Mouse (Mus musculus) midbrain, embryonic 12.5 days (tissue): ENCODE results near the gene A630076J17Rik. TPM values are rescaled to one million over a fixed set of nuclear protein-coding genes. Genes with fewer than 3 reads are reported as not detected.
A peak's percentile ranks its signal among the peaks of the same experiment; 100 is the strongest.

Experiments
- ATAC-seq: fragments of 200-750 bp; cut with Nextera tagmentation; 2 replicates; pipeline ENCODE4 v1.8.0; 2017; ENCODE audit warnings: low read depth, moderate TSS enrichment, moderate library complexity; ENCODE audit not compliant: low FRiP score
- H3K27ac ChIP-seq: fragments of 300-500 bp; sonication (generic); replicated peaks from 2 replicates; pipeline ENCODE4 v1.5.1; 2016; ENCODE audit warnings: mild to moderate bottlenecking
- H3K27me3 ChIP-seq: fragments of 300-500 bp; sonication (generic); 2 replicates; pipeline ENCODE4 v1.6.1; 2016; ENCODE audit warnings: mild to moderate bottlenecking
- H3K36me3 ChIP-seq: fragments of 300-500 bp; sonication (generic); 2 replicates; pipeline ENCODE4 v1.6.1; 2016
- H3K4me1 ChIP-seq: fragments of 300-500 bp; sonication (generic); 2 replicates; pipeline ENCODE4 v1.6.1; 2016
- H3K4me2 ChIP-seq: fragments of 300-500 bp; sonication (generic); replicated peaks from 2 replicates; pipeline ENCODE4 v1.6.1; 2016; ENCODE audit warnings: mild to moderate bottlenecking, moderate library complexity
- H3K4me3 ChIP-seq: fragments of 300-500 bp; sonication (generic); 2 replicates; pipeline ENCODE4 v1.5.1; 2016; ENCODE audit warnings: mild to moderate bottlenecking
- H3K9ac ChIP-seq: fragments of 300-500 bp; sonication (generic); replicated peaks from 2 replicates; pipeline ENCODE4 v1.6.1; 2016; ENCODE audit warnings: mild to moderate bottlenecking, moderate library complexity
- H3K9me3 ChIP-seq: fragments of 300-500 bp; sonication (generic); 2 replicates; pipeline ENCODE4 v1.6.1; 2016; ENCODE audit warnings: mild to moderate bottlenecking
- WGBS: fragments of 180-500 bp; shearing (Covaris S2); methylation state at CpG from one replicate; pipeline ENCODE4 v1.1.7; 2016; 5-methylcytosine and 5-hydroxymethylcytosine counted together
- polyA plus RNA-seq: library from polyadenylated mRNA; unstranded; fragments of >200 nt; fragmentation: Nextera tagmentation; extraction: Ambion mirVana; gene quantifications from 2 replicates; pipeline ENCODE4 v1.2.1, GENCODE M21; 2016

A630076J17Rik gene
- polyA plus RNA-seq, 1 experiment from 2014 or later = not detected

GRCm38 (mm10) chr3:107231202-107231601, 788 bp downstream of the A630076J17Rik start:
- H3K4me1 ChIP-seq = no peaks in the 10 kb centered on the region
- no peaks in the 10 kb centered on the region for H3K36me3 ChIP-seq
- no peak for ATAC-seq
- no peak overlapping the region for H3K4me3 ChIP-seq
- peaks cover 5% of the 10 kb centered on the region; the same call in 1 of the 2 replicates for H3K27me3 ChIP-seq
- H3K27ac ChIP-seq = no peak overlapping the region
- H3K9me3 ChIP-seq = no peaks in the 10 kb centered on the region
- 68% methylated on average over 4 of the region's 4 CpGs for WGBS
- H3K9ac ChIP-seq = no peak overlapping the region
- no peak overlapping the region for H3K4me2 ChIP-seq

GRCm38 (mm10) chr3:107233351-107233813, 3.0 kb downstream of the A630076J17Rik start:
- ATAC-seq = peak; percentile 57; the same call in 1 of the 2 replicates
- Histone ChIP-seq H3K4me2 (0 out of 2 replicates have a peak overlapping the region, but pooled peaks have one; percentile 24), H3K9ac (0 out of 2 replicates have a peak overlapping the region, but pooled peaks have one; percentile 15), H3K36me3 (no peaks in the 10 kb centered on the region), H3K27ac (no peak overlapping the region), H3K27me3 (peaks cover 5% of the 10 kb centered on the region; the same call in 1 of the 2 replicates), H3K9me3 (no peaks in the 10 kb centered on the region), H3K4me1 (no peaks in the 10 kb centered on the region), H3K4me3 (no peak overlapping the region)
- WGBS = 4% methylated on average over 11 of the region's 11 CpGs

- Histone ChIP-seq H3K4me2 (no peak overlapping the region), H3K9me3 (no peaks in the 10 kb centered on the region), H3K4me3 (no peak overlapping the region), H3K9ac (no peak overlapping the region), H3K4me1 (no peaks in the 10 kb centered on the region), H3K27ac (no peak overlapping the region), H3K27me3 (peaks cover 5% of the 10 kb centered on the region; the same call in 1 of the 2 replicates), H3K36me3 (no peaks in the 10 kb centered on the region)
- no peak; the same call in 1 of the 2 replicates for ATAC-seq
- 24% methylated on average over 2 of the region's 2 CpGs for whole genome bisulfite sequencing
Observed at GRCm38 (mm10) chr3:107233945-107234344, 3.5 kb downstream of the A630076J17Rik start.

- H3K9me3 ChIP-seq = no peaks in the 10 kb centered on the region
- no peak overlapping the region for H3K4me2 ChIP-seq
- H3K4me1 ChIP-seq = peaks cover 9% of the 10 kb centered on the region; the same call in 1 of the 2 replicates
- ATAC-seq = no peak
- H3K9ac ChIP-seq = no peak overlapping the region
- no peaks in the 10 kb centered on the region for H3K36me3 ChIP-seq
- WGBS = 52% methylated on average over 2 of the region's 2 CpGs
- H3K27me3 ChIP-seq = peaks cover 6% of the 10 kb centered on the region
- H3K4me3 ChIP-seq = no peak overlapping the region
- no peak overlapping the region for H3K27ac ChIP-seq
Observed at GRCm38 (mm10) chr3:107238051-107238450, 7.6 kb downstream of the A630076J17Rik start.

DNA sequence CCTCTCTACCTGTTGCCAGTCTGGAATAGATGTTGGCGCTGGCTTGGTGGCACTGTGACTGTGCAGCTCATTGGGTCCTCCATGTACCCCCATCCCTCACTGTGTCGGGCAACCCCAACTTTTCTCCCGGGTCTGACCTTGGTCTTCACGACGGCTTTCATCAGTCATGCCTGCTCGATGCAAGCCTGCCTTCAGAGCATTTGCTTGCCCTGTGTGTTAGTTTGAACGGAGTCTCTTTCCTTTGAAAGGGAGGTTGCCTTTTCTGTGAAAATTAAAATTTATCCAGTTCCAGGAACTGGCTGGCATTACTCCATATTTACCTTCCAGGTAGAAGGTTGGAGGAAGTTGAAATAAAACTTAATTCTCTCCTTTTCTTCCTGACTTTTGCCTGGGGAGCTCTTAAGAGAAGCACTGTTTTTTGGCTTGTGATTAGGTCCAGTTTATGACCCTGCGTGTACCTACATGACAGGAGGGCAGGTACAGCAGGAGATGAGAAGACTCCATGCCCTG, 8.1 kb downstream of the A630076J17Rik start:
- H3K4me2 ChIP-seq = no peak overlapping the region
- H3K9me3 ChIP-seq = no peaks in the 10 kb centered on the region
- peaks cover 5% of the 10 kb centered on the region; the same call in 1 of the 2 replicates for H3K27me3 ChIP-seq
- peaks cover 9% of the 10 kb centered on the region; the same call in 1 of the 2 replicates for H3K4me1 ChIP-seq
- WGBS = 88% methylated on average over 8 of the region's 8 CpGs
- no peaks in the 10 kb centered on the region for H3K36me3 ChIP-seq
- no peak overlapping the region for H3K4me3 ChIP-seq
- H3K9ac ChIP-seq = no peak overlapping the region
- no peak overlapping the region for H3K27ac ChIP-seq
- no peak for ATAC-seq

GRCm38 (mm10) chr3:107239607-107240006, 9.2 kb downstream of the A630076J17Rik start, which contains the start of gene Prok1:
Gene Prok1 (minus strand): TSS chr3:107239707.
- H3K36me3 ChIP-seq = no peaks in the 10 kb centered on the region
- ATAC-seq = no peak
- H3K4me1 ChIP-seq = peaks cover 9% of the 10 kb centered on the region; the same call in 1 of the 2 replicates
- 85% methylated on average over 9 of the region's 9 CpGs for WGBS
- no peak within 1 kb of the TSS for H3K27ac ChIP-seq
- H3K4me3 ChIP-seq = no peak within 1 kb of the TSS
- no peaks in the 10 kb centered on the region for H3K9me3 ChIP-seq
- H3K9ac ChIP-seq = no peak within 1 kb of the TSS
- peaks cover 5% of the 10 kb centered on the region; the same call in 1 of the 2 replicates for H3K27me3 ChIP-seq
- H3K4me2 ChIP-seq = no peak within 1 kb of the TSS

DNA sequence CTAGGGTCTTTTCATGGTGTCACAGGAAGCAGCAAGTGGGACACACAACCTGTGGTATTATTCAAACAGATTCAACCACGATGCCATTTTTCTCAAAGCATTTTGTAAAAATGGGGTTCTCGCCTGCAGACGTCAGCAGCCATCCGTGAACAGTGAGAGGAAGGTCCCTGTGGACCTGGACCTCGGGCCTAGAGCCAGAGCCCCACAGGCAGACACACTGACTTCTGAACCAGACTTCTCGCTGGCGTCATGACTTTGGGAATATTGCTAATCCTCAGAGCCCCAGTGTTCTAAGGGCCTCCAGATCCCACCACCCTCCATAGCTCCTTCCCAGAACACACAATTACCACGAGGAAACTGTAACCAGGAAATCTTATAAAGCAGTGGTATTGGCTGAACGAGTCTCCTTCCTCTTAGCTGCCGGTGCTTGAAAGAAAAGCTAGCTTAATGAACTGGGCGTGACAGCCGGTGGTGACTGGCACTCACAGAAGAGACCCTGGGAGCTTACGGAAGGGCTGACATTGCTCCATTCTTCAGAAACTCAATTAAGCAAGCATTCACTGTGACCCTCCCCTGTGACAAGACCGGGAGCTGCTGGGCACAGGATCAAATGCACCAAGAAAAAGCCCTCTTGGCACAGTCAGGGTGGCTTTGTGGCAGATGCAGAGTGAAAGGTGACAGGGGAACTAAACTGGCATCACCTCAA, 11.1 kb downstream of the A630076J17Rik start:
- H3K4me1 ChIP-seq = peaks cover 9% of the 10 kb centered on the region; the same call in 1 of the 2 replicates
- no peak overlapping the region for H3K4me3 ChIP-seq
- no peak for ATAC-seq
- 35% methylated on average over 14 of the region's 14 CpGs for WGBS
- no peaks in the 10 kb centered on the region for H3K9me3 ChIP-seq
- no peak overlapping the region for H3K27ac ChIP-seq
- H3K36me3 ChIP-seq = no peaks in the 10 kb centered on the region
- peaks cover 5% of the 10 kb centered on the region; the same call in 1 of the 2 replicates for H3K27me3 ChIP-seq
- no peak overlapping the region for H3K9ac ChIP-seq
- no peak overlapping the region for H3K4me2 ChIP-seq

DNA sequence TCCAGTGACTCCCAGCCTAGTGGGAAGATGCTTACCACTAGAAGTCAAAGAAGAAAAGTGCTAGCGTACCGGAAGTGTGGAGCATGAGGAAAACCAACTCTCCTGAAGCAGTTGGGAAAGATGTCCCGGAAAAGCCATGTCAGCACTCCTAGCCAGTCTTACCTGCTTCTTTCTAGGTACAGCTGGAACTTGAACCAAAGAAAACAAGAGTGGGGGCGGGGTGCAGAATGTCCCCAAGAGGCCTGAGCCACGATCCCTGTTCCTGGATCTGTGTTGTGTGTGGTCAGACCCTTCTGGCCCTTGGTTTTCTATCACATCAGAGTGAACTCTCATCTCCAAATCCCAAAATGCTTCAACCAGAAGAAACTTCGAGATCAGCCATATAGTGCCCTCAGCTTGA, 16.5 kb downstream of the A630076J17Rik start:
- no peaks in the 10 kb centered on the region for H3K9me3 ChIP-seq
- ATAC-seq = no peak
- WGBS = 79% methylated on average over 6 of the region's 6 CpGs

DNA sequence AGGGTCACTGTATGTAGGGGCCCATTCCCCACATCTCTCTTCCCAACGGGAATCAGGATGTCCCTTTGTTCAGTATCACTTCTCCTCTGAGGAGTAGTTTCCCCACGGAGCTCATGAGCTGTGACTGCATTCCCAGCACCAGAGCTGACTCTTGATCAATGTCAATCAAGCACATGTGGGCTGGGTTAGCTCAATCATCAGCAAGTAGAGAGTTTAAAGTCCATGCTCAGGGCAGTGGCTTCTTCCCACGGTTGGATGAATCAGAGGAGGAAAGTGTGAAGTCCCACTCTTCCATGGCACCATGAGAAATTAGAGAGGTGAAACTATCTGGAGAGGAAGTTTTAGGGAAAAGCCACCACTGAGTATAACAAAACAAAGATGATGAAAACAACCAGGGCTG, 18.6 kb downstream of the A630076J17Rik start:
- ATAC-seq = no peak
- WGBS = 68% methylated on average over 3 of the region's 3 CpGs
- Histone ChIP-seq H3K36me3 (no peaks in the 10 kb centered on the region), H3K27ac (no peak overlapping the region), H3K9me3 (no peaks in the 10 kb centered on the region), H3K4me1 (0 out of 2 replicates have a peak, but pooled peaks cover 6% of the 10 kb centered on the region), H3K27me3 (no peaks in the 10 kb centered on the region), H3K9ac (no peak overlapping the region), H3K4me3 (no peak overlapping the region), H3K4me2 (no peak overlapping the region)

More for the DNA sequence above, 16.5 kb downstream of the A630076J17Rik start:
- Histone ChIP-seq H3K4me2 (no peak overlapping the region), H3K27me3 (no peaks in the 10 kb centered on the region), H3K36me3 (no peaks in the 10 kb centered on the region), H3K9ac (no peak overlapping the region), H3K4me1 (peaks cover 6% of the 10 kb centered on the region; the same call in 1 of the 2 replicates), H3K4me3 (no peak overlapping the region), H3K27ac (no peak overlapping the region)

DNA sequence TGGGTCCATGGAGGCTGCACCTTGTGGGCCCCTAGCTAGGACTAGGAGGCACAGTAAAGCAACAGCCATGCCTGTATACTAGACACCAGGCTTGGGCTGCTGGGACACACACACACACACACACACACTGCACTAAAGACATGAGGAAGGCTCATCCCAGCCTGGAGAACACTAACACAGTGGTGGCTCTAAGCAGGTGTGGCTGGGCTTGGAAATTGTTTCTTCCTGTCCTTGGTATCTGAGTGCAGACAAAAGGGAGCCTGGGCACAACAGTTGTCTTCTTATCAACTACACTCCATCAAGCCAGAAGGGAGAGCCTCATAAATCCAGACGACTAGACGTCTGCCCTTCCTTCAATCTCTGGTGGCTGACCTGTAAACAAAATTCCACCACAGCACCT, 19.9 kb downstream of the A630076J17Rik start:
- WGBS = 80% methylated on average over 2 of the region's 2 CpGs
- H3K4me1 ChIP-seq = 0 out of 2 replicates have a peak, but pooled peaks cover 6% of the 10 kb centered on the region
- ATAC-seq = no peak
- no peak overlapping the region for H3K4me3 ChIP-seq
- no peak overlapping the region for H3K9ac ChIP-seq
- H3K9me3 ChIP-seq = no peaks in the 10 kb centered on the region
- no peaks in the 10 kb centered on the region for H3K36me3 ChIP-seq
- H3K4me2 ChIP-seq = no peak overlapping the region
- H3K27me3 ChIP-seq = no peaks in the 10 kb centered on the region
- H3K27ac ChIP-seq = no peak overlapping the region

- Histone ChIP-seq H3K4me1 (0 out of 2 replicates have a peak, but pooled peaks cover 3% of the 10 kb centered on the region), H3K36me3 (no peaks in the 10 kb centered on the region), H3K9me3 (no peaks in the 10 kb centered on the region), H3K9ac (no peak overlapping the region), H3K27ac (no peak overlapping the region), H3K4me3 (no peak overlapping the region), H3K27me3 (no peaks in the 10 kb centered on the region), H3K4me2 (no peak overlapping the region)
- no peak for ATAC-seq
- WGBS = 77% methylated on average over 4 of the region's 4 CpGs
Observed at GRCm38 (mm10) chr3:107252035-107252434, 21.6 kb downstream of the A630076J17Rik start.

DNA sequence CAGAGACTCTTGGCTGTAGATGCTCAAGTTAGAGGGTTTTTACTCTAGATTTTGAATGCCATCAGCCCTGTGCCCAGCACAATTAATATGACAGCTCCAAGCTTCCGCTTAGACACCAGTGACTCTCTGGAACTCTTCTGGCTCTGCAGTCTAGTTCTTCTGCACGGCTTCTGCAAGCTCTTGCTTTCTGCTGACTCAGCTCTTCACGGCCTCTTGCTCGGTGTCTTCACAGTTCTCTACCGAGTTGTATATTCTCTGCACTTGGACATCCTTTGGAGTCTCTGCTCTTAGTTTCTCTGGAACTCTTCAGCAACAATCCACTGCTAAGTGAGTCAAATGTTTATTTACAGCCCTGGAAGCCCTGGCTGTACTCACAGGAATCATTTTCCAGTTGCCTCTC, 23.5 kb downstream of the A630076J17Rik start:
- Histone ChIP-seq H3K4me2 (no peak overlapping the region), H3K4me1 (no peaks in the 10 kb centered on the region), H3K9ac (no peak overlapping the region), H3K27me3 (no peaks in the 10 kb centered on the region), H3K27ac (no peak overlapping the region), H3K9me3 (no peaks in the 10 kb centered on the region), H3K4me3 (no peak overlapping the region), H3K36me3 (no peaks in the 10 kb centered on the region)
- no peak for ATAC-seq
- WGBS = 86% methylated on average over 5 of the region's 5 CpGs
